Mouse (Mus musculus): ENCODE results near the gene Dct. TPM values are rescaled to one million over a fixed set of nuclear protein-coding genes. Genes with fewer than 3 reads are reported as not detected.

Dct gene
- total RNA-seq, 4 experiments from 2014 or later, result 1.2 to 6.4 (median 3.5) TPM

Other genes starting within 250 kb of the Dct start
- gene Tgds, start 80.5 kb upstream of the Dct start, total RNA-seq (2022), result 10 to 100 TPM in 1 of 4 experiments, 1 to 10 TPM in 3; 7.8 to 10.5 (median 9.2) TPM
- 10 to 100 TPM; 18.2 to 22.9 (median 21.9) TPM for gene Gpr180, start 84.9 kb upstream of the Dct start, total RNA-seq (2022)
- gene Sox21, start 184.8 kb upstream of the Dct start, total RNA-seq (2022), result not detected
- gene Gm9376, start 214.7 kb upstream of the Dct start, total RNA-seq (2022), result not detected